Mouse (Mus musculus): ENCODE results near the gene Gm5269. TPM values are rescaled to one million over a fixed set of nuclear protein-coding genes. Genes with fewer than 3 reads are reported as not detected.

Gene Gm5269
- total and polyA plus RNA-seq, 2 experiments, result not detected

DNA sequence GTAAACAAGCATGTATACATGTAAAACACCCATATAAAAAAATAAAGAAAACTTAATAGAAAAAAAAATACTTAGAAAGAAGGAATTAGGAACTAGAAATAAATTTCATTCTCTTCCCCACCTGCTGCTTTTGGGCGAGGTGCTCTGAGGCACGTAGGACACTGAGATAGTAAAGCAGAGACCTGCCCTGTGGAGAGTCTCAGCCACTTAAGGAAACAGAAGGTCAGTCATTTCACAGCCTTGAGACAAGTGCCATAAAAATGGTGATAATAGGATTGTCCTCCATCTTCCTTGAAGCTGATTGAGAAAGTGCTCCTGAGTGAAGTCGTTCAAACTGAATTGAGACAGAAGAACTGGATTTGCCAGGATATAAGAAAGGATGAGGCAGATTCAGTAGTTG lies 12.6 kb downstream of the Gm5269 start:
- peaks cover 6% of the 10 kb centered on the region; the same call in 1 of the 2 replicates for H3K4me1 ChIP-seq (ENCODE audit: control insufficient read depth, insufficient read depth, low read length)
- WGBS, result 94% methylated on average over 3 of the region's 3 CpGs
- H3K4me3 ChIP-seq (ENCODE audit: insufficient read depth, low read depth, low read length), result no peak overlapping the region
- no peaks in the 10 kb centered on the region for H3K36me3 ChIP-seq (ENCODE audit: control insufficient read depth, insufficient read depth, low read length)
- H3K27ac ChIP-seq (replicated peaks; ENCODE audit: insufficient read depth, low read depth, low read length), result no peak overlapping the region
- no peak for TF ChIP-seq POLR2A (IDR thresholded peaks at IDR 0.05; ENCODE audit: extremely low read depth, insufficient read depth, low read length)
- TF ChIP-seq CTCF (IDR thresholded peaks at IDR 0.05; ENCODE audit: low read depth, low read length), result no peak
- no peaks in the 10 kb centered on the region for H3K79me2 ChIP-seq (ENCODE audit: control insufficient read depth, insufficient read depth, low read length)
- no peaks in the 10 kb centered on the region for H3K27me3 ChIP-seq (ENCODE audit: control insufficient read depth, insufficient read depth, low read length)
- H3K9ac ChIP-seq (ENCODE audit: low read depth, low read length), result no peak overlapping the region
- DNase-seq (ENCODE audit: extremely low read depth, low read depth, low spot score), result no peak

GRCm38 (mm10) chr1:45876450-45877198 lies 13.4 kb downstream of the Gm5269 start:
- peaks cover 9% of the 10 kb centered on the region; the same call in 1 of the 2 replicates for H3K4me1 ChIP-seq (ENCODE audit: control insufficient read depth, insufficient read depth, low read length)
- no peak overlapping the region for H3K27ac ChIP-seq (replicated peaks; ENCODE audit: insufficient read depth, low read depth, low read length)
- H3K27me3 ChIP-seq (ENCODE audit: control insufficient read depth, insufficient read depth, low read length), result no peaks in the 10 kb centered on the region
- TF ChIP-seq POLR2A (IDR thresholded peaks at IDR 0.05; ENCODE audit: extremely low read depth, insufficient read depth, low read length), result no peak
- TF ChIP-seq CTCF (IDR thresholded peaks at IDR 0.05; ENCODE audit: low read depth, low read length), result no peak
- WGBS, result 31% methylated on average over 6 of the region's 6 CpGs
- H3K9ac ChIP-seq (ENCODE audit: low read depth, low read length), result no peak overlapping the region
- no peaks in the 10 kb centered on the region for H3K79me2 ChIP-seq (ENCODE audit: control insufficient read depth, insufficient read depth, low read length)
- no peaks in the 10 kb centered on the region for H3K36me3 ChIP-seq (ENCODE audit: control insufficient read depth, insufficient read depth, low read length)
- no peak overlapping the region for H3K4me3 ChIP-seq (ENCODE audit: insufficient read depth, low read depth, low read length)
- DNase-seq (ENCODE audit: extremely low read depth, low read depth, low spot score), result peak; percentile 87

GRCm38 (mm10) chr1:45875640-45876039 lies 14.4 kb downstream of the Gm5269 start:
- TF ChIP-seq CTCF (IDR thresholded peaks at IDR 0.05; ENCODE audit: low read depth, low read length) (no peak), POLR2A (IDR thresholded peaks at IDR 0.05; ENCODE audit: extremely low read depth, insufficient read depth, low read length) (no peak)
- Histone ChIP-seq H3K9ac (ENCODE audit: low read depth, low read length) (no peak overlapping the region), H3K79me2 (ENCODE audit: control insufficient read depth, insufficient read depth, low read length) (no peaks in the 10 kb centered on the region), H3K27ac (replicated peaks; ENCODE audit: insufficient read depth, low read depth, low read length) (no peak overlapping the region), H3K4me3 (ENCODE audit: insufficient read depth, low read depth, low read length) (no peak overlapping the region), H3K27me3 (ENCODE audit: control insufficient read depth, insufficient read depth, low read length) (no peaks in the 10 kb centered on the region), H3K36me3 (ENCODE audit: control insufficient read depth, insufficient read depth, low read length) (no peaks in the 10 kb centered on the region), H3K4me1 (ENCODE audit: control insufficient read depth, insufficient read depth, low read length) (peaks cover 9% of the 10 kb centered on the region; the same call in 1 of the 2 replicates)
- no peak for DNase-seq (ENCODE audit: extremely low read depth, low read depth, low spot score)
- WGBS, result 90% methylated on average over 2 of the region's 2 CpGs

GRCm38 (mm10) chr1:45873250-45873649 lies 16.8 kb downstream of the Gm5269 start:
- H3K36me3 ChIP-seq (ENCODE audit: control insufficient read depth, insufficient read depth, low read length), result no peaks in the 10 kb centered on the region
- peaks cover 11% of the 10 kb centered on the region; the same call in 1 of the 2 replicates for H3K4me1 ChIP-seq (ENCODE audit: control insufficient read depth, insufficient read depth, low read length)
- no peak overlapping the region for H3K4me3 ChIP-seq (ENCODE audit: insufficient read depth, low read depth, low read length)
- H3K27me3 ChIP-seq (ENCODE audit: control insufficient read depth, insufficient read depth, low read length), result no peaks in the 10 kb centered on the region
- no peak overlapping the region for H3K9ac ChIP-seq (ENCODE audit: low read depth, low read length)
- H3K79me2 ChIP-seq (ENCODE audit: control insufficient read depth, insufficient read depth, low read length), result no peaks in the 10 kb centered on the region
- no peak for TF ChIP-seq CTCF (IDR thresholded peaks at IDR 0.05; ENCODE audit: low read depth, low read length)
- TF ChIP-seq POLR2A (IDR thresholded peaks at IDR 0.05; ENCODE audit: extremely low read depth, insufficient read depth, low read length), result no peak
- H3K27ac ChIP-seq (replicated peaks; ENCODE audit: insufficient read depth, low read depth, low read length), result no peak overlapping the region
- WGBS, result 3% methylated on average over 2 of the region's 2 CpGs
- DNase-seq (ENCODE audit: extremely low read depth, low read depth, low spot score), result no peak

DNA sequence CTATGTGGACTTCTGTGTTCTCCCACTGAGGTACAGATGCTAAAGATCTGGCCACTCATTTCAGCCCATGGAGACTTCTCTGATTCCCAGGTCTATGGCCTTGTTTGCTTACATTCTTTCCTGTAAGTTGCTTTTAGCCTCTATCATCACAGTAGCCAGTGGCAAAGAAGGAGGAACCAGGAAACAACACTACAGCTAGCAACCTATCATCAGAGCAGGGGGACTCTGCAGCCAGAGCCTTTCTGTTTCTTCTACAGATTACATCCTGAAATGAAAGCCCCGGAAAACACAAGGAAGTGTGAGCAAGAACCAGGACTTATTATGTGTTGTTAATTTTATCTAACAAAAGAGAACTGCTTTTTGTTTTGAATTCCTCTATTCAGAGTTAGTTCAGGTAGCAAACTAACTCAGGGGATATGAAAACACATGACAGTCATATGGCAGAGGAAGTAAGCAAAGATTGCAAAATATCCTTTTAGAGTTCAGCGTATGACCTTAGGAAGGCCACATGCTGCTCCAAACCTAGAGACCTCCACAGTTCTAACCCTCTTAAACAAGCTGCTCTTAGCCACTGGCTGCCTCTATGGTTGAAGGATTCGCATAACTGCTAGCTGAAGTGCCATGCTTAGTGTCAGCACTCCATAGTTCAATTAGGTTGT lies 21.5 kb downstream of the Gm5269 start:
- Histone ChIP-seq H3K4me1 (ENCODE audit: control insufficient read depth, insufficient read depth, low read length) (peaks cover 11% of the 10 kb centered on the region; the same call in 1 of the 2 replicates), H3K27me3 (ENCODE audit: control insufficient read depth, insufficient read depth, low read length) (no peaks in the 10 kb centered on the region), H3K9ac (ENCODE audit: low read depth, low read length) (no peak overlapping the region), H3K36me3 (ENCODE audit: control insufficient read depth, insufficient read depth, low read length) (no peaks in the 10 kb centered on the region), H3K4me3 (ENCODE audit: insufficient read depth, low read depth, low read length) (no peak overlapping the region), H3K27ac (replicated peaks; ENCODE audit: insufficient read depth, low read depth, low read length) (peak overlapping the region; percentile 74), H3K79me2 (ENCODE audit: control insufficient read depth, insufficient read depth, low read length) (no peaks in the 10 kb centered on the region)
- WGBS, result 45% methylated on average over 3 of the region's 3 CpGs
- DNase-seq (ENCODE audit: extremely low read depth, low read depth, low spot score), result peak; percentile 72
- TF ChIP-seq CTCF (IDR thresholded peaks at IDR 0.05; ENCODE audit: low read depth, low read length) (no peak), POLR2A (IDR thresholded peaks at IDR 0.05; ENCODE audit: extremely low read depth, insufficient read depth, low read length) (no peak)

All from liver, adult 2 months (tissue).